Mouse (Mus musculus) 3T3-L1 (cell line): ENCODE data around the gene Psmb11.
A peak's percentile ranks its signal among the peaks of the same experiment; 100 is the strongest.
"Not testable (repeated sequence)": the region's sequence is repeated elsewhere in the genome, so short reads cannot be mapped to it uniquely, and the experiment has no call there.

Experiments used
- DNase-seq: peaks from one replicate; pipeline ENCODE4 v3.0.0-alpha.2; 2015; ENCODE audit warnings: low read depth, low spot score

Gene Psmb11

GRCm38 (mm10) chr14:54603038-54603654, 18.1 kb upstream of the Psmb11 start:
- peak; percentile 94 for DNase-seq

- no peak for DNase-seq
Measured at GRCm38 (mm10) chr14:54603686-54604085, 17.5 kb upstream of the Psmb11 start.

DNA sequence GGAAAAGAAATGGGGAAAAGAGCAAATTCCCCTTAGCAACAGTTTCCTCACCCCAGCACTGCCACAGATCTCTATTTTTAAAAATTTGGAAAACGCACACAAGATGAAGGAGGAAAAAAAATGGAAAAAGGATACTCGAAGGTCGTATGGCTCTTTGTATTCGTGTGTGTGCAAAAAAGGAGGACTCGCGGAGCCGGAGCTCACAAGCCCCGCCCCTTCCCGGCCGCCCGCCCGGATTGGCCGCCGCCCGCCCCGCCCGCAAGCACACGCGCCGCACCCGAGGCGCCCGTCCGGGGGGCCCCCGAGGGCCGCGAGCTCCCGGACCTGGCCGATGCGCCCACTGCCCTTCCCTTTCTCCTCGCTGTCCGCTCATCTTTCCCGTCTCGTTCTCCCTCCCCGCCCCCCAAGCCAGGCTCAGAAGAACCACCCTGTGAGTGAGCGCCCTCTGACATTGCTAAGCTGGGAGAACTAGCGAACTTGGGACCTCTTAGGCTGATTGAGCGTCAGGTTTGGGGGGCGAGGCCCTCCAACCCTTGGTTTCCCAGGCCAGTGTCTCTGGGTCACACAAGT, 15.4 kb upstream of the Psmb11 start, which contains the start of gene 4931414P19Rik:
TSS of gene 4931414P19Rik (minus strand) at position 242 of the 570 bp plus-strand sequence.
- DNase-seq, result peak; percentile 60

DNA sequence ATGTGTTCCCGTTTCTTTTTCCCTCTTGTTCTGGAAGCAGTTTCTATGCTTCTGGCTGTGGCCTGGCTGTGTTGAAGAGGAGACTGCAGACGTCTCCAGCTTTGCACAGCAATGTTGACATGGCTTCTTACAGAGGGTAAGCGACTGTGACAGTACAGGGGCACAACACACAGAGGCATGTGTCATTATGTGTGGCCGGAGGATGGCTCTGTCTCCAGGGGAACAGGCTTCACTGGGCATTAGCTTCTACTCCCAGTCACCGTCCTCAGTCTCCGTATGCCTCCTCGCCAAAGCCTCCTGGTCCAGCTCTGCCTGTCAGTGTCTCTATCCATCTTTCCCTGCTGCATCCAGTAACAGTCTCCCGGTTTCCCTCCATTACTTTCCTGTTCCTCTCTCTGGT, 14.0 kb upstream of the Psmb11 start:
- DNase-seq, result no peak

DNA sequence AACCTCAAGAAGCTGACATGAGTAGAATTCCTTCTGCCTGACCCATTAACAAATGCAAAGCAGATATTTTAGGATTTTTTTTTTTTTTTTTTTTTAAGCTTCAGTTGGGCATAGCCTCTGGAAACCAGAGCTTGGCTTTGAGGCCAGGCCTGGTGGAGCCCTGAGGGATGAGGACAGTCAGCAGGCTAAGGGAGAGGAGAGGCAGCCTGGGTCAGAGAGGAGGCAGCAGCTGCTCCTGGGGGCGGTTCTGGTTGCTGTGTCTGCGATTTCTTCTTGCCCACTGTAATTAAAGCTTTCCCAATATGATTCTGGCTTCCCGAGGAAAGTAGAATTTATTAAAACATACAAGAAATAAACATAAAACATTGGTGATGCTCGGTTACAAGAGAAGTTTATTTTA, 12.0 kb upstream of the Psmb11 start:
- DNase-seq, result no peak

GRCm38 (mm10) chr14:54609962-54610361, 11.3 kb upstream of the Psmb11 start:
- DNase-seq, result peak; percentile 59

GRCm38 (mm10) chr14:54610648-54611047, 10.6 kb upstream of the Psmb11 start:
- no peak for DNase-seq

GRCm38 (mm10) chr14:54614130-54614529, 7.1 kb upstream of the Psmb11 start:
- not testable (repeated sequence) for DNase-seq

DNA sequence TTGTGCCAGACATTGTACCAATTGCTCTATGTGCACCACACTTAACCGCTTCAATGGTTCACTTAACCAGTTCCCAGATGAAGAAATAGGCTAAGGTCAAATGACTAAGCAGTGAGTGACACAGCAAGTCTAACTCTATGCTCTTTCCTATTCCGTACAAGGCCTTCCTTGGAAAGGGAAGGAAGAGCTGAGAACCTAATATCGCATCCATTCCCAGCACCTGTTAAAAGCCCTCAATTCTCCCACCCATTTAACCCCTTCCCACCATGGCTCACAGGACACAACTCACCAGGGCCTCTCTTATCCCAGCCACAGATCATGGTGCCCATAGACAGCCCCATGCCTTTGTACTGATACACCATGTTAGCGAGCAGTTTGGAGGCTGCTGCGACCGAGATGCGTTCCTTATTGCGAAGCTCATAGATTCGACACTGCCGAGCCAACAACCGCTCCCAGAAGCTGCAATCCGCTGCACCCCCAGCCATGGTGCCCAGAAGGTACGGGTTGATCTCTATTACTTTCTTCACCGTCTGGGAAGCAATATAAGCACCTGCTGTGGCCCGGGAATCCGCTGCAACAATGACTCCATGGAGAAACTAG, 4.9 kb upstream of the Psmb11 start:
- no peak for DNase-seq

GRCm38 (mm10) chr14:54617152-54617896, 3.9 kb upstream of the Psmb11 start:
- peak; percentile 52 for DNase-seq

DNA sequence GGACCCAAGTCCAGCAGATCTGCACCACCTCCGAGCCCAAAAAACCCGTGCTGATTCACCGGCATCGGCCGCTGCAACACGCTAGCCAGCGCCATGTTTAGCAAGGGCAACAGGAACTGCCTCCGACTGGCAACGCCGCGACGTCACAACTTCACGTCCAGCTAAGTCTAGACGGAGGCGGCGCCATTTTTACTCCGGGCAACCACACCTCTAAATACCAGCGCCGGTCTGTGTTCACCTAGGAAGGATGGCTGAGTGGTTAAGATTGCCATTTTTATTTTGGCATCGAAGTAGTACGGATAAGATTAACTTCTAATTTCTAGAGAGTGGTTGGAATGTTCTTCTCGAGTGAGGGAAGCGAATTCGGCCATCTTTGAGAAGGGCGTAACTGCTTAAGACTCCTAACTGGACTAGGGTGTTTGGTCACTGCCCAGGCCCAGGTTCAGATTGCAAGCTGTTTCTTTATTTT, 3.3 kb upstream of the Psmb11 start, which contains the start of gene Psmb5:
TSS of gene Psmb5 (minus strand) at position 126 of the 469 bp plus-strand sequence.
- DNase-seq, result peak; percentile 88

GRCm38 (mm10) chr14:54623334-54623733, 2.1 kb downstream of the Psmb11 start:
- DNase-seq, result no peak

GRCm38 (mm10) chr14:54624976-54625375, 3.7 kb downstream of the Psmb11 start:
- DNase-seq, result no peak

DNA sequence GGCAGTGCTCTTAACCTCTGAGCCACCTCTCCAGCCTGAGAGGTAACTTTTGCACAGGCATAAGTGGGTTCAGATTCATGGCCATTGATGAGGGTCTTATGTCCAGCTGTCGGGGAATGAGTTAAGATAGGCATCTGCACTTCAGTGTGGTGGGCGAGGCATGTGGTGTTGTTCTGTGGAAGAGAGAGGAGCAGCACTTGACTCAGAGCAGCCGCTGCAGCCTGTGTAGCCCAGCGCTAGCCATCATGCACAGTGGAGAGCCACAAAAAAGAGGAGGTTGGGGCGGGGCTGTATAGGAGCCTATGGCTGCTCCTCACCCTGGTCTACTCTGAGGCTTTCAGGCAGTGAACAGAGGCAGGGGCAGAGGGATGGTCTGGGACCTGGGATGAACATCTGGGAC, 6.9 kb downstream of the Psmb11 start:
- DNase-seq, result no peak

DNA sequence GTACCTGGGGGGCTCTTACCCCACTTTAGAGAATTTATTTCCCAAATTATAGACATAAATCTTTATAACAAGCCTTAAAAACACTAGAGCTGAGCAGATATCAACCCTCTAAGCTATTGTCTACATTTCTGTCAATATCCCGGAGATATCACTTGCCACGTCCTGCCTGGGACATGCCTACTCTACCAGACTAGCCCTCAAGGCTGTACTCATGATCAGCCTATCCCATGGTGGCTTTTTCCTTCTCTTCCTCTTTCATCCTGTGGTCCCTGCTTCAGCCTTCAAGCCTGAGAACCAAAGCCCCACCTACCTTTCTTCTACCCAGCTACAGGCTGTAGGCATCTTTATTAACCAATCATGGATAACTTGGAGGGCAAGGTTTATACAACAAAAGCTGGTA, 8.6 kb downstream of the Psmb11 start:
- DNase-seq, result no peak

- no peak for DNase-seq
Measured at GRCm38 (mm10) chr14:54630583-54631239, 9.5 kb downstream of the Psmb11 start.

- DNase-seq, result no peak
Measured at GRCm38 (mm10) chr14:54631240-54631599, 10.0 kb downstream of the Psmb11 start.

- no peak for DNase-seq
Measured at GRCm38 (mm10) chr14:54632252-54632651, 11.0 kb downstream of the Psmb11 start.

DNA sequence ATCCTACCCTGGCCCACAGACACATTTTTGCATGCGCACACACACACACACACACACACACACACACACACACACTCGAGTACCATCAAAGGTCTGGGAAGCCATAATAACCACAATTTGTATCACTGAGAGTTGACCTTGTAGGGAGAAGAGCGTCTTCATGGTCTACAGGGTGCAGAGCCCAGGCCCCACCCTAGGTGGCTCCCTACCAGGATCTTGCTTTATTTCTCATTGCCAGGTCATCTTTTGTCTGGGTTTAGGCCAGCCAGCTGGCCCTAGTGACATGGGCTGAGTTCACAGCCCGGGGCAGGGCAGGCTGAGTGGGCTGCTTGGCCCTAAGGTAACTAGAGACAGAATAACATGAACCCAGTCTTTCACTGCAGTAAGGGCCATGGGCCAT, 12.9 kb downstream of the Psmb11 start:
- peak; percentile 45 for DNase-seq

DNA sequence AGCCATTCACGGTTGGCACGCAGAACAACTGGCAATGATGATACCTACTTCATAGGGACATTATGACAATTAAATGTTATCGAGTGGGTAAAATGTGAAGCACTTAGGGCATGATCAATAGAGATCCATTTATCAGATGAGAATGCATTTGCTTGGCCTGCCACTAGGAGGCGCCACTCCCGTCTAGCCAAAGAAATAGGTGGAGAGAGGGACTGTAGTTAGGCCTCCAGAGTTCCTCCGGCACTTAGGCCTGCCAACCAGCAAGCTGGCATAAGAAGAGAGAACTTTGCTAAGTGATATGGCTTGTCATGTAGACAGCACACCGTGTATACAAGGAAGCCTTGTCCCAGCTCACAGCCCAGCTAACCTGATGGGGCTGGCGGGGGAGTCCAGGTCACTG, 15.7 kb downstream of the Psmb11 start:
- peak; percentile 36 for DNase-seq

GRCm38 (mm10) chr14:54638210-54638609, 17.0 kb downstream of the Psmb11 start:
- DNase-seq, result no peak

DNA sequence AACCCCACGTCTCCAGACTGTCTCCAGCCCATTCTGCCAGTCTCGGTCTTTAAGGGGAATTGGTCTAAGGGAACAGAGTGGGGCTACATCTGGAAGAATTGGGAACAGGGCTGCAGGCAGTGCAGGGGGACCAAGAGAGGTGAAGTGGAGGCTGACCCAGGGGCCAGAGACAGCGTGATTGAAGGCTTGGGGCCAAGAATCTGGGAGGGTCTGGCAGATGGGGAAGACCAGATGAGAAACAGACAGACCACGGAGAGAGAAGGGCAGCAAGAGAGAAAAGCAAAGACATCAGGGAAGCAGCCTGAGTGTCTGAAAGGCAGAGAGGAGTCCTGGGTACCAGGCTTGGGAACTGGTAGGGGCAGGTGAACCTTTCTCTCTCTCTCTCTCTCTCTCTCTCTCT, 18.9 kb downstream of the Psmb11 start:
- no peak for DNase-seq
